Mouse (Mus musculus) erythroblast, embryonic 14.5 days (primary cell): ENCODE data around the gene Phactr2.

Experiments used
- GATA1 ChIP-seq: IDR thresholded peaks from 2 replicates; pipeline ENCODE4 v1.6.1; 2012; ENCODE audit warnings: low read length, inconsistent platforms, mixed read lengths
- TAL1 ChIP-seq: IDR thresholded peaks from 3 replicates; pipeline ENCODE4 v1.6.1; 2012; ENCODE audit warnings: low read length, inconsistent platforms, mixed read lengths

- TF ChIP-seq GATA1: no peak
- no peak for TF ChIP-seq TAL1
These were observed 96.3 kb downstream of the Phactr2 start for GRCm38 (mm10) chr10:13377895-13378294.
